Mouse (Mus musculus): ENCODE data around the gene Wnt16. TPM values are rescaled to one million over a fixed set of nuclear protein-coding genes. Genes with fewer than 3 reads are reported as not detected.
A peak's percentile ranks its signal among the peaks of the same experiment; 100 is the strongest.
"Not testable (repeated sequence)": the region's sequence is repeated elsewhere in the genome, so short reads cannot be mapped to it uniquely, and the experiment has no call there.

Wnt16 gene
- polyA plus RNA-seq (2017; shearing (Covaris generic)) = under 1 TPM in 1 of 2 experiments, not detected in 1; 0.49 TPM

- no peak for ATAC-seq
These were observed at the start of gene Wnt16 for GRCm38 (mm10) chr6:22288004-22288736. Wnt16 (plus strand) TSS chr6:22288227.

GRCm38 (mm10) chr6:22243321-22243720 lies 44.7 kb upstream of the Wnt16 start:
- ATAC-seq = no peak

- no peak for ATAC-seq
These were observed 41.3 kb upstream of the Wnt16 start for GRCm38 (mm10) chr6:22246696-22247095.

- no peak for ATAC-seq
These were observed 29.2 kb upstream of the Wnt16 start for GRCm38 (mm10) chr6:22258784-22259183.

- ATAC-seq = no peak
These were observed 25.5 kb upstream of the Wnt16 start for GRCm38 (mm10) chr6:22262519-22262918.

GRCm38 (mm10) chr6:22264094-22264493 lies 23.9 kb upstream of the Wnt16 start:
- ATAC-seq = not testable (repeated sequence)

- ATAC-seq = no peak
These were observed 22.0 kb upstream of the Wnt16 start for GRCm38 (mm10) chr6:22266018-22266417.

- ATAC-seq = no peak
These were observed 20.0 kb upstream of the Wnt16 start for GRCm38 (mm10) chr6:22267807-22268667.

GRCm38 (mm10) chr6:22268677-22269076 lies 19.4 kb upstream of the Wnt16 start:
- no peak for ATAC-seq

GRCm38 (mm10) chr6:22269840-22270521 lies 18.0 kb upstream of the Wnt16 start:
- no peak for ATAC-seq

GRCm38 (mm10) chr6:22277941-22278340 lies 10.1 kb upstream of the Wnt16 start:
- ATAC-seq = no peak

- no peak for ATAC-seq
These were observed 7.7 kb upstream of the Wnt16 start for GRCm38 (mm10) chr6:22280217-22280861.

GRCm38 (mm10) chr6:22282405-22282804 lies 5.6 kb upstream of the Wnt16 start:
- ATAC-seq = no peak

- ATAC-seq = no peak
These were observed 872 bp downstream of the Wnt16 start for GRCm38 (mm10) chr6:22288737-22289460.

- ATAC-seq = no peak
These were observed 1.5 kb downstream of the Wnt16 start for GRCm38 (mm10) chr6:22289461-22290021.

GRCm38 (mm10) chr6:22290790-22291189 lies 2.8 kb downstream of the Wnt16 start:
- no peak for ATAC-seq

GRCm38 (mm10) chr6:22292056-22292455 lies 4.0 kb downstream of the Wnt16 start:
- ATAC-seq = no peak

- no peak for ATAC-seq
These were observed 5.9 kb downstream of the Wnt16 start for GRCm38 (mm10) chr6:22293922-22294321.

- ATAC-seq = no peak
These were observed 9.0 kb downstream of the Wnt16 start for GRCm38 (mm10) chr6:22297028-22297427.

- no peak for ATAC-seq
These were observed 10.0 kb downstream of the Wnt16 start for GRCm38 (mm10) chr6:22298059-22298458.

- peak; percentile 61 for ATAC-seq
These were observed 37.5 kb downstream of the Wnt16 start for GRCm38 (mm10) chr6:22325364-22326072.
